Mouse (Mus musculus) stomach, embryonic 14.5 days (tissue): ENCODE measurements around the gene Sccpdh. TPM values are rescaled to one million over a fixed set of nuclear protein-coding genes. Genes with fewer than 3 reads are reported as not detected.

Experiments used
- ATAC-seq: fragments of 200-750 bp; cut with Nextera tagmentation; 2 replicates; pipeline ENCODE4 v1.8.0; 2017; ENCODE audit warnings: low read depth, moderate TSS enrichment; ENCODE audit not compliant: insufficient number of reproducible peaks, insufficient read depth, low FRiP score
- H3K27ac ChIP-seq: fragments of 300-500 bp; sonication (generic); 2 replicates; pipeline ENCODE4 v1.5.1; 2014; ENCODE audit warnings: mild to moderate bottlenecking, low read length, moderate library complexity, mixed read lengths
- H3K27me3 ChIP-seq: fragments of 300-500 bp; sonication (generic); 2 replicates; pipeline ENCODE4 v1.6.1; 2014; ENCODE audit warnings: low read length, control low read depth, mixed read lengths; ENCODE audit not compliant: control insufficient read depth, insufficient read depth
- H3K36me3 ChIP-seq: fragments of 300-500 bp; sonication (generic); 2 replicates; pipeline ENCODE4 v1.6.1; 2014; ENCODE audit warnings: mild to moderate bottlenecking, control low read depth, low read length, moderate library complexity, mixed read lengths; ENCODE audit not compliant: control insufficient read depth, insufficient read depth
- H3K4me1 ChIP-seq: fragments of 300-500 bp; sonication (generic); 2 replicates; pipeline ENCODE4 v1.6.1; 2014; ENCODE audit warnings: low read length, control low read depth, mixed read lengths; ENCODE audit not compliant: control insufficient read depth, insufficient read depth
- H3K4me2 ChIP-seq: fragments of 300-500 bp; sonication (generic); replicated peaks from 2 replicates; pipeline ENCODE4 v1.6.1; 2014; ENCODE audit warnings: low read depth, low read length, control low read depth
- H3K4me3 ChIP-seq: fragments of 300-500 bp; sonication (generic); 2 replicates; pipeline ENCODE4 v1.5.1; 2014; ENCODE audit warnings: low read depth, low read length, control low read depth
- H3K9ac ChIP-seq: fragments of 300-500 bp; sonication (generic); replicated peaks from 2 replicates; pipeline ENCODE4 v1.6.1; 2014; ENCODE audit warnings: low read depth, mild to moderate bottlenecking, control low read depth, low read length, moderate library complexity, mixed read lengths
- H3K9me3 ChIP-seq: fragments of 300-500 bp; sonication (generic); 2 replicates; pipeline ENCODE4 v1.6.1; 2016; ENCODE audit warnings: low read depth, low read length, control low read depth; ENCODE audit not compliant: control insufficient read depth
- WGBS: fragments of 180-500 bp; shearing (Covaris S2); extraction: QIAGEN DNeasy Blood & Tissue Kit; methylation state at CpG from one replicate; pipeline ENCODE4 v1.1.7; 2014; 5-methylcytosine and 5-hydroxymethylcytosine counted together
- polyA plus RNA-seq: library from polyadenylated mRNA; unstranded; fragments of >200 nt; fragmentation: Nextera tagmentation; extraction: Ambion mirVana; gene quantifications from 2 replicates; pipeline ENCODE4 v1.2.1, GENCODE M21; 2014

Sccpdh gene
- polyA plus RNA-seq = 68.4 and 69.0 TPM in 2 replicates

DNA sequence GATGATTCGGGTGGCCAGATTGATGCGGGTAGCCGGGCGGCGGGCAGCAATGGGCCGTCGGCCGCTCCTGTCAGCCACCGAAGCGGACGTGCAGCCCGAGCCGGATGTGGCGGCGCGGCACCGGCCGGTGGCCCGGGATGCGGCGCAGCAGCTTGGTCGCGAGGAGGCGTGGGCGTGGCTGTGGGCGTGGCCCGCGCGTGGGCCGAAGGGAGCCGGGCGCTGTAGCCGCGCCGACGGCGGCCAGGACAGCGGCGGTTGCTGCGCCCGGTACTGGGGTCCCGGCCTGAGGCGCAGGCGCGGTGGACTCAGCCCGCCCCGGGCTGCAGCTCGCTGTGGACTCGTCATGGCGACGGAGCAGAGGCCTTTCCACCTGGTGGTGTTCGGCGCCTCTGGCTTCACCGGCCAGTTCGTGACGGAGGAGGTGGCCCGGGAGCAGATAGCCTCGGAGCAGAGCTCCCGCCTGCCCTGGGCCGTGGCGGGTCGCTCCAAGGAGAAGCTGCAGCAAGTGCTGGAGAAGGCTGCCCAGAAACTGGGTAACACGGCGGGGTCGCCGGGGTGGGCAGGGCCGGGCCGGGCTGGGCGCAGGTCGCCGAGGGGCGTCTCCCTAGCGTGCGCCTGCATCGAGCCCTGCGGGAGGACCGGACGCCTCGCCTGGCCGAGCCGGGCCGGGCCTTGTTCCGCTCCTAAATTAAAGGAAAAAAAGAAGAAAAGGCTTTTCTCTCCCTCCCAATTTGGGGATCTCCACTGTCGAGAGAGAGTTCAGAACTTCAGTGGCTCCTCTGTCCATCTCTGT, at the start of gene Sccpdh:
TSS of gene Sccpdh (plus strand) at position 198 of the 793 bp plus-strand sequence.
- H3K27me3 ChIP-seq = no peaks in the 10 kb centered on the region
- peak; percentile 97 for ATAC-seq
- WGBS = under 1% methylated on average over 81 of the region's 84 CpGs

DNA sequence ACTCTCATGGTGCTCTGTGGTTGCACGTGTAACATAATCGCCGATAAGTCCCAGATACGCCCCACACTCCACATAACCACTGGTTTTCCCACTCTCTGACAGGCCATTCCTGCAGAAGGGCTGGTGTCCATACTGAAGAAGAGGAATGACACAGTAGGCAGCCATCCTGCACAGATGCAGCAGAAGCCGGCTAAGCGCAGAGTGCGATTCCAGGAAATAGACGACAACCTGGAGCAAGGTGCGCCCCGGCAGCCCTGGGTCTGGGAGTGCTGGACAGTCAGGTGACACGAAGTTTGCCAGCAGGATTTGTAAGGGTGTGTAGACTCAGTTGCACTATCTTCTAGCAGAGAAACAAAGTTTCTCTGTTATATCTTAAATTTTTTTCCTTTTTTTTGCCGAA, 45.3 kb upstream of the Sccpdh start:
- Histone ChIP-seq H3K27ac (no peak overlapping the region), H3K27me3 (no peaks in the 10 kb centered on the region), H3K4me2 (no peak overlapping the region), H3K36me3 (peaks cover 7% of the 10 kb centered on the region; the same call in 1 of the 2 replicates), H3K9ac (no peak overlapping the region), H3K9me3 (no peaks in the 10 kb centered on the region), H3K4me1 (no peaks in the 10 kb centered on the region), H3K4me3 (no peak overlapping the region)
- WGBS = 94% methylated on average over 12 of the region's 12 CpGs
- no peak for ATAC-seq

More for the DNA sequence above, at the start of gene Sccpdh:
- peak within 1 kb of the TSS; percentile 93 for H3K4me3 ChIP-seq
- H3K27ac ChIP-seq = peak within 1 kb of the TSS; percentile 64
- peak within 1 kb of the TSS; percentile 84 for H3K9ac ChIP-seq
- no peaks in the 10 kb centered on the region; the same call in 1 of the 2 replicates for H3K36me3 ChIP-seq
- peaks cover 8% of the 10 kb centered on the region for H3K4me1 ChIP-seq
- H3K4me2 ChIP-seq = peak within 1 kb of the TSS; percentile 70
- H3K9me3 ChIP-seq = no peaks in the 10 kb centered on the region

DNA sequence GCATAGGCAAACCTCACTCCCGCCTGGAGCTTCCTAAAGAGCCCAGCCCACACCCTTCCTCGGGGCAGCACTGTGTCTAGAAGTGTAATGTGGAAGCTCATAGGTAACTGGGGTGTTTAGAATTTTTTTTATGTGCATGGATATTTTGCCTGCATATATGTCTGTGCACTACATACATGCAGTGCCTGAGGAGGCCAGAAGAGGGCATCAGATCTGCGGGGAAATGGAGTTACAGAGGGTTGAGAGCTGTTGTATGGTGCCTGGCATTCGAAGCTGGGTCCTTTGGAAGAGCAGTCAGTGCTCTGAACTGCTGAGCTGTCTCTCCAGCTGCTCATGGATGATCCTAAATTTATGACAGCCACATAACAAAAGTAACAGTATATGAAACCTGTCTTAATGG, 44.4 kb upstream of the Sccpdh start:
- H3K27ac ChIP-seq = no peak overlapping the region
- H3K9ac ChIP-seq = no peak overlapping the region
- ATAC-seq = no peak
- peaks cover 7% of the 10 kb centered on the region; the same call in 1 of the 2 replicates for H3K36me3 ChIP-seq
- H3K27me3 ChIP-seq = no peaks in the 10 kb centered on the region
- H3K4me1 ChIP-seq = no peaks in the 10 kb centered on the region
- 60% methylated on average over 4 of the region's 4 CpGs for whole genome bisulfite sequencing
- no peak overlapping the region for H3K4me3 ChIP-seq
- no peaks in the 10 kb centered on the region for H3K9me3 ChIP-seq
- H3K4me2 ChIP-seq = no peak overlapping the region

DNA sequence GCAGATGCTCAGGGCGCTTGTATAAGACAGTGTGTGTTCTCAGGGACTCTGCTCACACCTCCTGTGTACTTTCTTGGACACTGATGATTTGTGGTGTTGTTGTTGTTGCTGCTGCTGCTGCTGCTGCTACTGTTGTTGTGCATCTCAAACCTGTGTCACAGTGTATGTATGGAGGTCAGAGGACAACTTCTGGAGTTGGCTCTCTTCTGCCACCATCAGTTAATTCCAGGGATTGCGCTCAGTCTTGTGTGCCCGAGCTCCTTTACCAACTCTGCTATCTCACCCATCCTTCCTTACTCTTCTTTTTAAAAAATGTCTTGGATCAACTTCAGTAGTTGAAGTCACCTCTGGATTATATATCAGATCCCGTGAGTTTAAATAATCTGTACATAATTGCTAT, 43.7 kb upstream of the Sccpdh start:
- no peak for ATAC-seq
- H3K27ac ChIP-seq = no peak overlapping the region
- H3K4me2 ChIP-seq = no peak overlapping the region
- H3K9me3 ChIP-seq = no peaks in the 10 kb centered on the region
- no peaks in the 10 kb centered on the region for H3K4me1 ChIP-seq
- H3K27me3 ChIP-seq = no peaks in the 10 kb centered on the region
- H3K36me3 ChIP-seq = peaks cover 7% of the 10 kb centered on the region; the same call in 1 of the 2 replicates
- no peak overlapping the region for H3K9ac ChIP-seq
- WGBS = 73% methylated on average over 4 of the region's 4 CpGs
- no peak overlapping the region for H3K4me3 ChIP-seq

DNA sequence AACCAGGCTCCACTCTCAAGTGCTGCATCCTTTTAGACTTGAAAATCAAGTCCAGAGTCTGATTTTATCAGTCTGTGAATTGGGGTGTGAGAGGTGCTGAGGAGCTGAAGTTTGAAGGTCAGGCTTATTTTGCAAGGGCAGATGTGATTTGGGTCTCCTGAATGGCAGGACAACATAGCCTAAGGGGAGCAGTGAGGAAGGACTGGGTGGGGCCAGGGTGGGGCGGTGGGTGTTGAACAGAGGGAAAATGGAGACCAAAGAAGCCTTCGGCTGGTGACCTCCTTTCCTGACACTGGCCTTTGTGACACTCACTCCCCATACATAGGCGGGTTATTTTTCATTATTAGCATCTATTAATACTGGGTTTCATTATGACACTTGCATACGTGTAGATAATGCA, 40.2 kb upstream of the Sccpdh start:
- Histone ChIP-seq H3K27ac (no peak overlapping the region), H3K4me3 (no peak overlapping the region), H3K9me3 (no peaks in the 10 kb centered on the region), H3K27me3 (no peaks in the 10 kb centered on the region), H3K36me3 (peaks cover 7% of the 10 kb centered on the region; the same call in 1 of the 2 replicates), H3K9ac (no peak overlapping the region), H3K4me2 (no peak overlapping the region), H3K4me1 (no peaks in the 10 kb centered on the region)
- no peak for ATAC-seq
- WGBS = 87% methylated on average over 4 of the region's 4 CpGs

DNA sequence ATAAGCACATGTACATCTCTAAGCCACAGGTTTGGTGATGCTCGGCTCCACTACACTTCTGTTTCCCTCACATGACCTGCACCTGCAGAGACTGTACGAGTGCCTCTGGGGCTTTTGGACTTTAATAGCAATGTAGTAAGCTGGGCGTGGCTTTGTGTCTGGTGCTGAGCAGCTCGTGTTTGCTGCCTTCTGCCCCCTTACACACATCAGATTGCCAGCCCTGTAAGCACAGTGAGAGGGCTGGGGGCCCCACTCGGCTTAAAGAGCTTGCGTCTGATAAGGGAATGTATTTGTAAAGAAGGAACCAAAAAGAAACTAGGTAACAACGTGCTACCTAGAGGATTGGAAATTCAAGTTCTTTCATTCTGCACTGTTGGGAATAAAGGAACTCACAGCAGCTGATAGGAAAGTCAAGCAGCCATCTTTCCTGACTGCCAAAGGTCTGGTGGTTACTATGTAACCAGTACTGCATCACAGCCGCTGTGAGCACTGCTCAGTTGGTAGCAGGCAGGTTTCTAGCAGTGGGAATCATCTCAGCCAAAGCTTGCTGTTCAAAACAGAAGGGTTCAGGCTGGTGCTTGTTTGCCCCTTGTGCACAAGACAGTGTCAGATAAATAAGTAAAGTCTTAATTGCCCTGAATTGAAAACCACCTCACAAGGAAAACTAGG, 39.4 kb upstream of the Sccpdh start:
- Histone ChIP-seq H3K4me2 (no peak overlapping the region), H3K9me3 (no peaks in the 10 kb centered on the region), H3K27me3 (no peaks in the 10 kb centered on the region), H3K4me1 (no peaks in the 10 kb centered on the region), H3K27ac (no peak overlapping the region), H3K4me3 (no peak overlapping the region), H3K36me3 (peaks cover 7% of the 10 kb centered on the region; the same call in 1 of the 2 replicates), H3K9ac (no peak overlapping the region)
- peak; percentile 72 for ATAC-seq
- 49% methylated on average over 8 of the region's 8 CpGs for WGBS

DNA sequence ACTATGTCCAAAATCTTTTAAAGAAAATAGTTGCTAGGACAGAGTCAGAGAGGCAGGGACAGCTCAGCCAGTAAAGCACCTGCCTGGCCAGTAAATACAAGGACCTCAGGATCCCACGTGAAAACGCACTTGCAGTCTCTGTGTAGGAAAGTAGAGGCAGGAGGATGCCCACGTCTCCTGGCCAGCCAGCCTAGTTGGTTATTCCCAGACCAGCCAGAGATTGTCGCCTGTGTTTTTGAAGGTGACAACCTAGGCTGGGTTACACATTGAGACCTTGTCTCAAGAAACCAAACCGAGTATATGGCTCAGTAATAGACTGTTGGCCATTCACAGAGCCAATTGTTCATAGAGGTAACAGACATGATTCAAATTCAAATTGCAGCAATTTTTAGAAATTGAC, 38.7 kb upstream of the Sccpdh start:
- 80% methylated on average over 5 of the region's 5 CpGs for WGBS
- no peak overlapping the region for H3K4me2 ChIP-seq
- H3K27ac ChIP-seq = no peak overlapping the region
- no peak overlapping the region for H3K9ac ChIP-seq
- peaks cover 7% of the 10 kb centered on the region; the same call in 1 of the 2 replicates for H3K36me3 ChIP-seq
- H3K4me1 ChIP-seq = no peaks in the 10 kb centered on the region
- ATAC-seq = no peak
- no peaks in the 10 kb centered on the region for H3K27me3 ChIP-seq
- H3K4me3 ChIP-seq = no peak overlapping the region
- H3K9me3 ChIP-seq = no peaks in the 10 kb centered on the region

DNA sequence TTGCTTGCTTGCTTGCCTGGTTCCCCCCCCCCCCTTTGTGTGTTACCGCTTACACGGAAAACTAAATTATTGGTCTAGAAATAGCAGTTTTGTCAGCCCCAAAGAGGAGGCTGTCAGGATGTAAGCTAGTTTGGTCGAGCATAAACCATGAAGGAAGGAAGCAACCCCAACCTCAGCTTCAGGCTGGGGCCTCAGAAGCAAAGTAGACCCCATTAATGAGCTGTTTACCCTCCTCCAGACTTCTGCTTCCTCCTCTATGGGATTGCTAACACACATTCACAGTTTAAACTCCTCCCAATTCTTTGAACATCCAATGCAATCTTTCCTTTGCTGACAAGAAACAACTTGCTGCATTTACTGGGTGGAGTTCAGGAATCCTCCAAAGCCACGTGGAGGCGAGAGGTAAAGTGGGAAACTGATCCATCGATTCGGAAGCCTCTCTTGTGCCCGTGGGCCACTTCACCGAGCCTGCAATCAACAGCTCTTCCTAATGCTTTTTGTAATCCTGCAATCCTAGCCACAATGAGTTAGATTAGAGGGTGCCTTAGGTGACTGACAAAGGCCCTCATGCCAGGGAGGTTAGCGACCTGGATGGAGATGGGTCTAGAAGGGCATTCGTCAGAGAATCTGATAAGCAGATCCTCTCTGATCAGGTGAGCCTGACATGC, 35.1 kb upstream of the Sccpdh start:
- H3K9ac ChIP-seq = no peak overlapping the region
- H3K27ac ChIP-seq = no peak overlapping the region
- no peaks in the 10 kb centered on the region for H3K27me3 ChIP-seq
- H3K4me2 ChIP-seq = no peak overlapping the region
- no peak overlapping the region for H3K4me3 ChIP-seq
- no peaks in the 10 kb centered on the region for H3K36me3 ChIP-seq
- no peaks in the 10 kb centered on the region for H3K9me3 ChIP-seq
- ATAC-seq = no peak
- WGBS = 81% methylated on average over 11 of the region's 11 CpGs
- H3K4me1 ChIP-seq = no peaks in the 10 kb centered on the region
